Mouse (Mus musculus): ENCODE data around the gene Elf2.

GRCm38 (mm10) chr3:51224363-51225225, 115.9 kb downstream of the Elf2 start, which contains the start of gene Noct:
- TF ChIP-seq CTCF (IDR thresholded peaks at IDR 0.05; ENCODE audit: low read depth, low read length) (no peak), POLR2A (IDR thresholded peaks at IDR 0.05; ENCODE audit: borderline replicate concordance, low read depth, low read length) (no peak)

Measured in bone marrow macrophage, adult 2 months (primary cell).